Mouse (Mus musculus) skeletal muscle tissue, adult 2 months (tissue): Measurements from ENCODE around the gene Neurl1a.

Source experiments
- DNase-seq: peaks from one replicate; pipeline ENCODE4 v3.0.0-alpha.2; 2012; ENCODE audit warnings: low read depth, low spot score

The Neurl1a gene

DNA sequence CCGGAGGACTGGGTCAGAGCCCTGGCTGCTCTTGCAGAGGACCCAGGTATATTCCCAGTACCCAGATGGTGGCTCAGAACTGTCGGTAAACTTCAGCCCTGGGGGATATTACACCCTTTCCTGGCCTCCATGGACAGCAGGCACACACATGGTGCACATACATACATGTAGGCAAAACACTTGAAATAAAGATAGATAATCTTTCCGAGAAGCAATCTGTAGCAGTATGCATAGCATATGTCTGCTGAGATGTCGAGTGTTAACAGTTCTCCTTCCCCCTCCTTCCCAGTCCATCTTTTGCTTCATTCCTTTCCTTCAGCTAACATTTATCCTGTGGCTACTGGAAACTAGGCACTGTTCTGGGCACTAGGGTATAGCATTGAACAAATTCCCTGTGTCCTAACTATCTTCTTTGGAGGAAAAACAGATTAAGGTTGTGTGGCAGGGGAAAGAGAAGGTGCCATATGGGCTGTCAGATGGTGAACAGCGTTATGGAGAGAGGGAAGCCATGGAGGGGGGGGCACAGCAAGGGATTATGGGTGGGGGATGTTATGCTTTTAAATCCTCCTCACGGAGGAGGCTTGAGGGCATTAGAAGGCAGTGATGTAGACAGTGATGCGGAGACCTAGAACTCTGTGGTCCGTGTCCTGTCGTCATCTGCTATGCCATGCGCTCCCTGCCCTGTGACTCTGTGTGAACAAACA is 33.1 kb downstream of the Neurl1a start:
- DNase-seq = no peak

- no peak for DNase-seq
These were observed 33.8 kb downstream of the Neurl1a start for GRCm38 (mm10) chr19:47212401-47212800.

DNA sequence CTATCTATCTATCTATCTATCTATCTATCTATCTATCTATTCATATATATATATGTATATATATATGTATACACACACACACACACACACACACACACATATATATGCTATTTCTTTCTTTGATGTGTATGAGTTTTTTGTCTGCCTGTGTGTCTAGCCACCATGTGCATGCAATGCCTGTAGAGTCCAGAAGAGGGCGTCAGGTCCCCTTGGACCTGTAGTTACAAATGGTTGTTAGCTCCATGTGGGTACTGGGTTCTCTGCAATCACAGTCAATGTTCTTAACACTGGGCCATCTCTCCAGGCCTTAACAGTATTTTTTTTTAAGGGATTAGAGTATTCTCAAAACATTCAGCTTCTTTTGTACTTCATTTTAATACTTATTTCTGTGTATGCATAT is 34.9 kb downstream of the Neurl1a start:
- no peak for DNase-seq

GRCm38 (mm10) chr19:47216766-47217165 is 38.1 kb downstream of the Neurl1a start:
- no peak for DNase-seq

GRCm38 (mm10) chr19:47219622-47220021 is 41.0 kb downstream of the Neurl1a start:
- no peak for DNase-seq

DNA sequence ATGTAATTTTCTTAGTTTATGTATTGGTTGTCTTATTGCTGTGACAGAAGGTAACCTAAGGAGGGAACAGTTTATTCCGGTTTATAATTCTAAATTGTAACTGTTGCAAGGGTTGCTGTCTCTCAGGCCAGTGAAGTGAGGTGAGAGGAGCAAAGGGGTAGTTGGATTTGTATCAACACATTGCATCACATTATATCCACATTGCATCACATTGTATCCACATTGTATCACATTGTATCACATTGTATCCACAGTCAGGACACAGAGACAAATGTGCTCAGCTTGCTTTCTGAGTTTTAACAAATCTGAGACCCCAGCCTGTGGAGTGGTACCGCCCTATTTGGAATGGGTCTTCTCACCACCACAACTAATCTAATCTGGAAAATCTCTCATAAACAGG is 41.6 kb downstream of the Neurl1a start:
- no peak for DNase-seq

- no peak for DNase-seq
These were observed 42.4 kb downstream of the Neurl1a start for GRCm38 (mm10) chr19:47221006-47221405.

DNA sequence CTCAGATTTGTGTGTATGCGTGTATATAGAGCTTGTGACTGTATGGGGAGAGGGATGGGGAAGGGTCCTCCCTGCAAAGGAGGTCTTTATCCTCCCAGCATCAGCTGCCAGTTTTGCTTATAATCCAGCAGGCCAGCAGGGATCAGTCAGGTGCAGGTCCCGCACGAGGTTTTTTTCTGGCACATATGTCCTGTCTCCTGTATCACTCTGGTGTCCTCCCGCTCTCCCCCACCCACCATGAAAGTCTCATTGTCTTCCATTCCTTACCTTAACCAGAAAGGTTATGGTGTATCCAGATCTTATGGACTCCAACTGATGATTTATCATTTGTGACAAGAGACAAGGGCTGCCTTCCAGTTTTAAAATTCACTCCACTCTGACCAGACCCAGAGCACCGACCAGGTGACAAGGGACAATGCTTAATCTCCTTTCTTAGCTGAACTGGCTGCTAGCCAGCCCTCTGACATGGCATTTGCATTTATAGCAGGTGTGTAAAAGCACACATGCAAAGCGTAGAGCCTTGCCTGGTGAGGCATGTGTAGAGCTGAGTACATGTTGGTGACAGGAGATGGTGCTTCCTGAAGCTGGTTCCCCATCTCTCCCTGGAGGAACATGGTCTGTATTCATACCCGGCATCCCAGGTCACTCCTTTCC is 43.0 kb downstream of the Neurl1a start:
- no peak for DNase-seq

GRCm38 (mm10) chr19:47222154-47222840 is 43.7 kb downstream of the Neurl1a start:
- DNase-seq = peak; percentile 95

DNA sequence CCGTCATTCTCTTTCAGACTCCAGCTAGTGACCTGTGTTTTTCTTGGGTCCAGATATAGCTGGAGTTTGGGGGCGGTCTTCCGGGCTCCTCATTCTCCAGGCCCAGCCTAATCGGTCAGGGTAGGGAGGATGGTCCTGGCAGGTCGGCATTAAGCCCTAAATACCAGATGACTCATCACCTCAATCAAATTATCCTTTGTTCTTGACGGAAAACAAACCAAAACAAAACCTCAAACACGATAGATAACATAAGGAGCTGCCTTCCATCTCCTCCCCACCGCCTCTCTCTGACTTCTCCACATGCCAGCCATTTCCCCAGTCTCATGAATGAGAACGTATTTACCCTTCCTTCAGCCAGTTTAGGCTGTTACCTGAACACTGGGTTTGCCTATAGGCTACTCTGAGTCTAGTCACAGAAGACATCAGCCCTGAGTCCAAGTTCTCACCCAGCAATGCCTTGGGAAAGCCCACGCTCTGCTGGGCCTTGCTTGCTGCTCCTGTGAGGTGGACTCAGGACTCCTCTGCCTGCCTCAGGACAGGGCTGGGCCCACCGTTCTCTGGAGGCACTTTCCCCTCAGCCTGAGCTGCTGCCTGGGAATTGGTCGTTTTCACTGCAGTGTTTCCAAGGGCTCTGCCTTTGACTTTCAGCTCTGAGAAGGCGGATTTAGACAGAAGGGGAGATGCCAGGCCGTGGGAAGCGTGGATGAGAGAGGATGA is 44.4 kb downstream of the Neurl1a start:
- no peak for DNase-seq

DNA sequence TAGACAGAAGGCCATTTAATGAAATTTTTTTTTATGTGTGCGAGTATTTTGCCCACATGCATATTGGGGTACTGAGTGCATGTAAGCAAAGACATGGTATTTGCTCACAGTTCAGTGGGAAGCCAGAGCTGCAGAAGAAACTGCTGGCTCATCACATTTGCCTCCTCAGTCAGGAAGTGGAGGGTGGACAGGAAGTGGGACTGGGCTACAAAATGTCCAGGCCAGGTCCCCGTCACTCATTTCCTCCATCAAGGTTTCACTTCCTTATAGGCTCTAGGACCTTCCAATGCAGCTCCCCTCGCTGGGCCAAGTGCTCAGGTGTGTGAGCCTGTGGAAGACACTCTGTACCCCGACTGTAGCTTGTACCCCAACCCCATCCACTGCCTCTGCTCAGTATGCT is 46.1 kb downstream of the Neurl1a start:
- DNase-seq = peak; percentile 49

- DNase-seq = no peak
These were observed 47.2 kb downstream of the Neurl1a start for GRCm38 (mm10) chr19:47225791-47226190.

DNA sequence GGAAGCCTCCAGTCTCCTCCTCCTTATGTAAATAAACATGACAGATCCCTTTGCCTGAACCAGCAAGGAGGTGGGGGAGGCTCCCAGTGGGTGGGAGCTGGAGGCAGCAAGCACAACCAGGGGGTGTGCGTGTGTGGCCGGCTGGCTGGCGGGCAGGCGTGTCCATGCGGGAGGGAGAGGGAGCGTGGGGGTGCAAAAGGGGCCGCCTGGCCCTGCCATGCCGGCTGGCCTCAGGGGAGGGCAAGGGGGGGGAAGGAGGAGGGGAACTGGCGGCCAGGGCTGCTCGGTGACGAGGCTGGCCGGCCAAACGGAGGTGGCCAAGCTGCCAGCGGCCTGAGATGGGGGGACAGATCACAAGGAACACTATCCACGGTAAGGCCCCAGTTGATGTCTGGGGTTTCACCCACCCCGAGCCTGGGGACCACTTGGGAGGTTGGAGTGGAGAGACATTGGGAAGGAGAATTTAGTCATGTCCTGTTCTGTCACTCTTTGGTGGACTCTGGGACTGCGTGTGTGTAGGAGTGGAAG is 50.2 kb downstream of the Neurl1a start:
- DNase-seq = peak; percentile 94

DNA sequence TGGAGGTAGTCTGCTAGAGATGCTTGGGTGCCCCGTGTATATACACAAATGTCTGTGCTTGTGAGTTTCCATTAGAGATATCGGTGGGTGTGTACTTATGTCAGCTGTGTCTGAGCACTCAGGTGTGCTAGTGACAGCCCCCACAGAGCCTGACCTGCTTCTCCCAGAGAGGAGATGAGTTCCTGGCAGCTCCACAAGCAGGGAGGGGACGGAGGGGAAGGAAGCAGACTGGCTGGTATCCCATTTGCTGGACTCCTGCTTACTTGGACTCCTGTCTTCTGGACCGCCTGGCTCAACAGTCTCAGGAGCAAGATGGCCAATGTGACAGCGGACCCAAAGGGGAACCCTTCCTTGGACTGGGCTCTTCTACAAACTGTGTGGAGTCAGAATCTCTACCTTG is 50.8 kb downstream of the Neurl1a start:
- peak; percentile 89 for DNase-seq

GRCm38 (mm10) chr19:47230082-47230481 is 51.5 kb downstream of the Neurl1a start:
- DNase-seq = peak; percentile 94

DNA sequence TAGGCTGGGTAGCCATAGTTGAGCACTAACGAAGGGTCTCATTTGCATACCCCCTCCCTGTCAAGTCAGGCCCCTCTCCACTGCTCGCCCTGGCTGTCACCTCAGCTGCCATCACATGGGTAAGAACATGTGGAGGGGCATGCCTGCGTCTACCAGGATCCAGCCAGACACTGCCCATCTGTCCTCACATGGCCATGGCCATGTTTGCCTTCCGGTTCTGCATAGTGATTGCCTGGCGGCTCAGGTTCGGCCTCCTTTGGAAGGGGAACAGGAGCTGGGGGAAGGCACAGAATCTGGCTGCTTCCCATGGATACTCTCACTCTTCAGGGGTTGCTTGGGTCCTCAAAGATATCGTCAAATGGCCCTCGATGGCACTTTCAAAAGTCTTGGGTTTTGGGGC is 52.1 kb downstream of the Neurl1a start:
- peak; percentile 93 for DNase-seq

GRCm38 (mm10) chr19:47231389-47231788 is 52.8 kb downstream of the Neurl1a start:
- peak; percentile 50 for DNase-seq

- DNase-seq = no peak
These were observed 53.7 kb downstream of the Neurl1a start for GRCm38 (mm10) chr19:47232077-47232865.

- DNase-seq = no peak
These were observed 54.5 kb downstream of the Neurl1a start for GRCm38 (mm10) chr19:47233087-47233486.

- no peak for DNase-seq
These were observed 61.5 kb downstream of the Neurl1a start for GRCm38 (mm10) chr19:47240076-47240475.

DNA sequence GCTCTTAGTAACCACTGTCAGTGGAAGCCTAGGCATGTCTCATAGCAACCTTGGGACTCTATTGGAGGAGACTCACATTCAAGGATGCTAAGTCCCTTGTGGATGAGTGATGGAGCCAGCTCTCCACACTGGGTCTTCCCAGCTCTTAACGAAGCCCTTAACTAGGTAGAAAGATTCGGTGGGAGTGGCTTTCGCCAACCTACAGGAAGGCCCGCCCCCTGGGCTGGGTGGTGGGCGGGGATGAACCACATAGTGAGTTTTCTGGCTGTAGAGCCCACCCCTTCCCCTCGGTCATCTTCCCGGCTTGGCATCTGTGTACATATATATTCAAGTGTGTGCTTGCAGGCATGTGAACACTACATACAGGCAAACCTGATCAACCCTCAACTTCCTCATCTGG is 62.3 kb downstream of the Neurl1a start:
- no peak for DNase-seq
